Mouse (Mus musculus) G1E (cell line): Measurements from ENCODE around the gene Gimap3. TPM values are rescaled to one million over a fixed set of nuclear protein-coding genes. Genes with fewer than 3 reads are reported as not detected.

ENCODE experiments used
- ATAC-seq: 2 replicates; pipeline ENCODE4 v1.8.0; 2016; ENCODE audit warnings: mild to moderate bottlenecking; ENCODE audit not compliant: insufficient number of reproducible peaks, poor library complexity, low FRiP score, severe bottlenecking; ENCODE audit errors: extremely low read depth
- DNase-seq: peaks from one replicate; pipeline ENCODE4 v3.0.0; 2012; ENCODE audit warnings: low spot score
- H3K27me3 ChIP-seq: 2 replicates; pipeline ENCODE4 v1.6.1; 2012; ENCODE audit warnings: mild to moderate bottlenecking, low read length, inconsistent platforms; ENCODE audit not compliant: insufficient read depth
- H3K36me3 ChIP-seq: replicated peaks from 2 replicates; pipeline ENCODE3; 2012; ENCODE audit warnings: mild to moderate bottlenecking, inconsistent platforms
- H3K4me1 ChIP-seq: 2 replicates; pipeline ENCODE4 v1.6.1; 2012; ENCODE audit warnings: low read depth, low read length, inconsistent platforms, mixed read lengths; ENCODE audit not compliant: insufficient read depth
- H3K4me3 ChIP-seq: 2 replicates; pipeline ENCODE4 v1.5.1; 2012; ENCODE audit warnings: low read depth, mild to moderate bottlenecking, inconsistent platforms, low read length, moderate library complexity, mixed read lengths
- H3K9me3 ChIP-seq: replicated peaks from 2 replicates; pipeline ENCODE4 v1.6.1; 2012; ENCODE audit warnings: inconsistent platforms
- CTCF ChIP-seq: IDR thresholded peaks from 2 replicates; pipeline ENCODE4 v1.5.1; 2012; ENCODE audit warnings: low read depth, low read length, inconsistent platforms, mixed read lengths
- GATA1 ChIP-seq: IDR thresholded peaks from 2 replicates; pipeline ENCODE4 v1.6.1; 2012; ENCODE audit warnings: borderline replicate concordance, low read length, inconsistent platforms, mixed read lengths
- GATA2 ChIP-seq: IDR thresholded peaks from 2 replicates; pipeline ENCODE4 v1.6.1; 2012; ENCODE audit warnings: low read depth, low read length, inconsistent platforms, borderline replicate concordance
- POLR2AphosphoS5 ChIP-seq: IDR thresholded peaks from 2 replicates; pipeline ENCODE4 v1.6.1; 2012; ENCODE audit warnings: low read depth, low read length, inconsistent platforms; ENCODE audit not compliant: insufficient replicate concordance
- TAL1 ChIP-seq: conservative IDR thresholded peaks from 2 replicates; pipeline ENCODE4 v1.6.1; 2012; ENCODE audit warnings: low read depth, low read length, inconsistent platforms, mixed read lengths
- polyA plus RNA-seq: library from polyadenylated mRNA; stranded (reverse); fragments of >175 nt; gene quantifications from 2 replicates; pipeline ENCODE4 v1.2.3, GENCODE M21; 2012
- total RNA-seq, 2 experiments: library from RNA; stranded (forward) in 1 of 2; stranded (reverse) in 1 of 2; fragments of 200-1000 nt in 1 of 2; fragments of >200 nt in 1 of 2; fragmentation: Nextera tagmentation in 1 of 2; gene quantifications; 2 replicates each; pipeline ENCODE4 v1.2.3; 2014 to 2017

Gene Gimap3
- total and polyA plus RNA-seq, 3 experiments = 0.11 TPM; not detected in 2

GRCm38 (mm10) chr6:48803406-48804051 is 32.9 kb upstream of the Gimap3 start:
- Histone ChIP-seq H3K27me3 (no peaks in the 10 kb centered on the region), H3K4me1 (no peaks in the 10 kb centered on the region), H3K4me3 (no peak overlapping the region), H3K36me3 (no peaks in the 10 kb centered on the region), H3K9me3 (0 out of 2 replicates have a peak, but pooled peaks cover 4% of the 10 kb centered on the region)
- no peak for TF ChIP-seq TAL1
- no peak for TF ChIP-seq CTCF
- TF ChIP-seq GATA2 = no peak
- TF ChIP-seq POLR2AphosphoS5 = no peak
- no peak for TF ChIP-seq GATA1
- ATAC-seq (no peak), DNase-seq (no peak)

GRCm38 (mm10) chr6:48801897-48802296 is 31.2 kb upstream of the Gimap3 start:
- H3K36me3 ChIP-seq = no peaks in the 10 kb centered on the region
- no peak for DNase-seq
- TF ChIP-seq GATA1 (no peak), TAL1 (no peak), GATA2 (no peak), POLR2AphosphoS5 (no peak), CTCF (no peak)
- no peak overlapping the region for H3K4me3 ChIP-seq
- H3K9me3 ChIP-seq = 0 out of 2 replicates have a peak, but pooled peaks cover 4% of the 10 kb centered on the region
- no peaks in the 10 kb centered on the region for H3K27me3 ChIP-seq
- ATAC-seq = no peak
- no peaks in the 10 kb centered on the region for H3K4me1 ChIP-seq

- Histone ChIP-seq H3K27me3 (no peaks in the 10 kb centered on the region), H3K4me1 (peaks cover 2% of the 10 kb centered on the region), H3K9me3 (no peaks in the 10 kb centered on the region), H3K4me3 (no peak overlapping the region), H3K36me3 (no peaks in the 10 kb centered on the region)
- TF ChIP-seq TAL1 (no peak), POLR2AphosphoS5 (no peak), CTCF (no peak), GATA2 (no peak), GATA1 (no peak)
- ATAC-seq (no peak), DNase-seq (no peak)
Observed at GRCm38 (mm10) chr6:48787867-48788266, 17.2 kb upstream of the Gimap3 start.

GRCm38 (mm10) chr6:48785601-48786000 is 14.9 kb upstream of the Gimap3 start:
- ATAC-seq = no peak
- H3K9me3 ChIP-seq = no peaks in the 10 kb centered on the region
- TF ChIP-seq GATA2 = no peak
- TF ChIP-seq GATA1 = no peak
- no peak for TF ChIP-seq POLR2AphosphoS5
- TF ChIP-seq TAL1 = no peak
- TF ChIP-seq CTCF = no peak
- H3K4me1 ChIP-seq = no peaks in the 10 kb centered on the region
- no peak for DNase-seq
- H3K36me3 ChIP-seq = no peaks in the 10 kb centered on the region
- no peak overlapping the region for H3K4me3 ChIP-seq
- no peaks in the 10 kb centered on the region for H3K27me3 ChIP-seq

GRCm38 (mm10) chr6:48785189-48785588 is 14.5 kb upstream of the Gimap3 start:
- no peak for ATAC-seq
- no peak for DNase-seq

GRCm38 (mm10) chr6:48784406-48784805 is 13.8 kb upstream of the Gimap3 start:
- no peaks in the 10 kb centered on the region for H3K9me3 ChIP-seq

More at GRCm38 (mm10) chr6:48785189-48785588, 14.5 kb upstream of the Gimap3 start:
- TF ChIP-seq GATA2 (no peak), POLR2AphosphoS5 (no peak)
- Histone ChIP-seq H3K9me3 (no peaks in the 10 kb centered on the region), H3K4me1 (no peaks in the 10 kb centered on the region), H3K27me3 (no peaks in the 10 kb centered on the region), H3K36me3 (no peaks in the 10 kb centered on the region), H3K4me3 (no peak overlapping the region)

More at GRCm38 (mm10) chr6:48784406-48784805, 13.8 kb upstream of the Gimap3 start:
- Histone ChIP-seq H3K36me3 (no peaks in the 10 kb centered on the region), H3K4me3 (no peak overlapping the region), H3K27me3 (no peaks in the 10 kb centered on the region), H3K4me1 (no peaks in the 10 kb centered on the region)
- TF ChIP-seq POLR2AphosphoS5 = no peak
- TF ChIP-seq GATA2 = no peak
- TF ChIP-seq TAL1 = no peak
- no peak for TF ChIP-seq CTCF
- no peak for TF ChIP-seq GATA1
- DNase-seq (no peak), ATAC-seq (no peak)
